Mouse (Mus musculus) erythroblast, embryonic 14.5 days (primary cell): ENCODE results near the gene Gal3st2b.
"Not testable (repeated sequence)": the region's sequence is repeated elsewhere in the genome, so short reads cannot be mapped to it uniquely, and the experiment has no call there.

Experiments
- GATA1 ChIP-seq: IDR thresholded peaks from 2 replicates; pipeline ENCODE4 v1.6.1; 2012; ENCODE audit warnings: low read length, inconsistent platforms, mixed read lengths
- TAL1 ChIP-seq: IDR thresholded peaks from 3 replicates; pipeline ENCODE4 v1.6.1; 2012; ENCODE audit warnings: low read length, inconsistent platforms, mixed read lengths

- not testable (repeated sequence) for TF ChIP-seq GATA1, TAL1
Observed at GRCm38 (mm10) chr1:93919321-93919720, 1.2 kb downstream of the Gal3st2b start.
